Mouse (Mus musculus): ENCODE measurements around the gene Chrng. TPM values are rescaled to one million over a fixed set of nuclear protein-coding genes. Genes with fewer than 3 reads are reported as not detected.

Gene Chrng
- not detected for polyA plus RNA-seq (2015; fragmentation: Illumina TruSeq; extraction: RNeasy Lipid Tissue Mini Kit (QIAGEN cat#74804); ENCODE audit: low read depth, low replicate concordance)

GRCm38 (mm10) chr1:87204465-87204864 is at the start of gene Chrng:
Gene Chrng (plus strand): TSS chr1:87204657.

GRCm38 (mm10) chr1:87156199-87156587 is 48.3 kb upstream of the Chrng start, which contains the start of gene Ecel1:
Gene Ecel1 (minus strand): TSS chr1:87156521.

DNA sequence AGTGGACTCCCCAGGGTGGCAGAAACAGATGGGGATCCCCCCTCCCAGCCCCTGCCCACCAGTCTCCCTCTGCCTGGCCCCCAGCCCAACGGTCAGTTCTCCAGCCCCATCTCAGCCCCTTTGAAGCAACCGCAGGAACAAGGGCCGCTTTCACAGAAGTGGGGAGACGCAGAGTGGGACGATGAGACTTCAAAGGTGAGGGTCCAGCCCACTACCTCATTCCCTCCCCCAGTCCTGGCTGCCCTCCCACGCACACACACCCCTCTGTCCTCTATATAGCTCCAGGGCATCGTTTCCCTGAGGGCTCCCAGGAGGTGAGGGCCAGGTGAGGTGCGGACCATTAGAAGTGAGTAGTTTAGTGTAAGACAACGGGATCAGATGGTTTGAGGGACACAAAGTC is 21.4 kb upstream of the Chrng start, which contains the start of gene Prss56:
Gene Prss56 (plus strand): TSS at position 301 of the 400 bp plus-strand sequence.

GRCm38 (mm10) chr1:87190429-87190828 is 14.0 kb upstream of the Chrng start, which contains the start of gene Chrnd:
Gene Chrnd (plus strand): TSS chr1:87190607.

DNA sequence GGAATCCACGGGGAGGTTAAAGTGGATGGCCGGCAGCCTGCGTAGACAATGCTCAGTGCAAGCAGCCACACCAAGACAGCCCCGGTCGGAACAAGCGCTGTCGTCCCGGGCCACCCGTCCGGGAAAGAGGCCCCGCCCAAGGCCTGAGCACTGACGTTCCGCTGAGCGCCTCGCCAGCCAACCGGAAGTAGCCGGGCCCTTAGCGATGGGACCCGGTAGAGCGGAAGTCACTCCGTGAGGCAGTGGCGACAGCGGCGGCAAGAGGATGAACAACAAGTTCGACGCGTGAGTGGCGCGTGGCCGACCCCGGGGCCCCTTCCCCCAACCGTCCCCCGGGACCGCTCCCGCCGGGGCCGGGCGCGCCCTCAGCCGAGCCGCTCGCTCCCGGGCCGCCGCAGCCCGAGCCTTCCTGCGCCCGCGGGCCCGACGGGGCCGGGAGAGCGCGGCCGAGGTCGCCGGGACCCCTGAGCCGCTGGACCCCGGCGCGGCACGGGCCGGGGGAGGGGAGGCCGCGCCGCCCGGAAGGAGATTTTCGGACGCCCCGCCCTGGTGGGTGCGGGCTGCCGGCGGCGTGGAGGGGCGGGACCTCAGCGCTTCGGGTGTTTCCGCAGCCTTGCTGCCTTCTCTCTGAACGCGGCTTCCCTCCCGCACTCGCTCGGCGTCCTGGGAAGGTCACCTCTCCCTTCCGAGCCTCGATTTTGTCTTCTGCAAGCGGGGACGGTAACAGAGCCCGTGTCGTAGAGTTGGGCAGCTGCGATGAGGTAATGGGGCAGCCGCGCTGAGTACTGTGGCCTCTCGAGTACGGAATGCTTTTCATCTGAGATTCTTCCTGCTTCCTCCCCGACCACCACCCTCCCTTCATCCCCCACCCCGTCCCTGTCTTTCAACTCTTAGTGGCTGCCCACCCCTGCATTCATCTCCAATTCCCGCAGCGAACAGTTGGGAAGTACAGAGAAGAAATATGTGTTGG is 9.6 kb downstream of the Chrng start, which contains the start of gene Eif4e2:
Gene Eif4e2 (plus strand): TSS at position 180 of the 970 bp plus-strand sequence.

Other genes starting within 250 kb of the Chrng start
- gene Alppl2, start 114.7 kb upstream of the Chrng start, polyA plus RNA-seq (2015; fragmentation: Illumina TruSeq; extraction: RNeasy Lipid Tissue Mini Kit (QIAGEN cat#74804); ENCODE audit: low read depth, low replicate concordance) = not detected
- not detected for gene Alpi, start 103.1 kb upstream of the Chrng start, polyA plus RNA-seq (2015; fragmentation: Illumina TruSeq; extraction: RNeasy Lipid Tissue Mini Kit (QIAGEN cat#74804); ENCODE audit: low read depth, low replicate concordance)
- not detected for gene Akp3, start 79.7 kb upstream of the Chrng start, polyA plus RNA-seq (2015; fragmentation: Illumina TruSeq; extraction: RNeasy Lipid Tissue Mini Kit (QIAGEN cat#74804); ENCODE audit: low read depth, low replicate concordance)
- gene Ecel1, start 48.1 kb upstream of the Chrng start, polyA plus RNA-seq (2015; fragmentation: Illumina TruSeq; extraction: RNeasy Lipid Tissue Mini Kit (QIAGEN cat#74804); ENCODE audit: low read depth, low replicate concordance) = 10.6 TPM
- 0.34 TPM for gene Prss56, start 21.3 kb upstream of the Chrng start, polyA plus RNA-seq (2015; fragmentation: Illumina TruSeq; extraction: RNeasy Lipid Tissue Mini Kit (QIAGEN cat#74804); ENCODE audit: low read depth, low replicate concordance)
- not detected for gene Chrnd, start 14.1 kb upstream of the Chrng start, polyA plus RNA-seq (2015; fragmentation: Illumina TruSeq; extraction: RNeasy Lipid Tissue Mini Kit (QIAGEN cat#74804); ENCODE audit: low read depth, low replicate concordance)
- gene Eif4e2, start 9.3 kb downstream of the Chrng start, polyA plus RNA-seq (2015; fragmentation: Illumina TruSeq; extraction: RNeasy Lipid Tissue Mini Kit (QIAGEN cat#74804); ENCODE audit: low read depth, low replicate concordance) = 72.4 TPM
- gene Efhd1, start 59.7 kb downstream of the Chrng start, polyA plus RNA-seq (2015; fragmentation: Illumina TruSeq; extraction: RNeasy Lipid Tissue Mini Kit (QIAGEN cat#74804); ENCODE audit: low read depth, low replicate concordance) = 34.6 TPM
- 50.8 TPM for gene Gigyf2, start 122.3 kb downstream of the Chrng start, polyA plus RNA-seq (2015; fragmentation: Illumina TruSeq; extraction: RNeasy Lipid Tissue Mini Kit (QIAGEN cat#74804); ENCODE audit: low read depth, low replicate concordance)
- gene Kcnj13, start 190.1 kb downstream of the Chrng start, polyA plus RNA-seq (2015; fragmentation: Illumina TruSeq; extraction: RNeasy Lipid Tissue Mini Kit (QIAGEN cat#74804); ENCODE audit: low read depth, low replicate concordance) = 12.1 TPM